Mouse (Mus musculus): ENCODE measurements around the gene Trpm3. TPM values are rescaled to one million over a fixed set of nuclear protein-coding genes. Genes with fewer than 3 reads are reported as not detected.

The Trpm3 gene
- polyA plus RNA-seq (2012; rRNA removed): 0.02 and 0.12 TPM in 2 replicates

- H3K4me1 ChIP-seq (ENCODE audit: control insufficient read depth, insufficient read depth, low read length): no peaks in the 10 kb centered on the region
- TF ChIP-seq POLR2A (IDR thresholded peaks at IDR 0.05; ENCODE audit: borderline replicate concordance, extremely low read depth, low read depth, low read length): no peak
- TF ChIP-seq CTCF (IDR thresholded peaks at IDR 0.05; ENCODE audit: insufficient read depth, low read length): no peak
- H3K4me3 ChIP-seq (replicated peaks; ENCODE audit: extremely low read depth, low read depth, low read length): no peak within 1 kb of the TSS
- 3% methylated on average over 39 of the region's 39 CpGs for WGBS
- peak; percentile 2 for DNase-seq
Observed at GRCm38 (mm10) chr19:22138590-22139421, at the start of gene Trpm3. TSS of gene Trpm3 (plus strand) at chr19:22139046.

GRCm38 (mm10) chr19:22100582-22100981 is 38.3 kb upstream of the Trpm3 start:
- no peak overlapping the region for H3K4me3 ChIP-seq (replicated peaks; ENCODE audit: extremely low read depth, low read depth, low read length)
- no peak for DNase-seq
- 31% methylated on average over 4 of the region's 4 CpGs for WGBS
- peaks cover 2% of the 10 kb centered on the region; the same call in 1 of the 2 replicates for H3K4me1 ChIP-seq (ENCODE audit: control insufficient read depth, insufficient read depth, low read length)
- TF ChIP-seq CTCF (IDR thresholded peaks at IDR 0.05; ENCODE audit: insufficient read depth, low read length) (no peak), POLR2A (IDR thresholded peaks at IDR 0.05; ENCODE audit: borderline replicate concordance, extremely low read depth, low read depth, low read length) (no peak)

- Histone ChIP-seq H3K4me1 (ENCODE audit: control insufficient read depth, insufficient read depth, low read length) (peaks cover 2% of the 10 kb centered on the region; the same call in 1 of the 2 replicates), H3K4me3 (replicated peaks; ENCODE audit: extremely low read depth, low read depth, low read length) (no peak overlapping the region)
- DNase-seq: no peak
- TF ChIP-seq POLR2A (IDR thresholded peaks at IDR 0.05; ENCODE audit: borderline replicate concordance, extremely low read depth, low read depth, low read length) (no peak), CTCF (IDR thresholded peaks at IDR 0.05; ENCODE audit: insufficient read depth, low read length) (no peak)
- 65% methylated on average over 4 of the region's 4 CpGs for WGBS
Observed at GRCm38 (mm10) chr19:22103865-22104264, 35.0 kb upstream of the Trpm3 start.

- 74% methylated on average over 7 of the region's 7 CpGs for WGBS
- TF ChIP-seq CTCF (IDR thresholded peaks at IDR 0.05; ENCODE audit: insufficient read depth, low read length) (no peak), POLR2A (IDR thresholded peaks at IDR 0.05; ENCODE audit: borderline replicate concordance, extremely low read depth, low read depth, low read length) (no peak)
- Histone ChIP-seq H3K4me1 (ENCODE audit: control insufficient read depth, insufficient read depth, low read length) (peaks cover 2% of the 10 kb centered on the region; the same call in 1 of the 2 replicates), H3K4me3 (replicated peaks; ENCODE audit: extremely low read depth, low read depth, low read length) (no peak overlapping the region)
- DNase-seq: no peak
Observed at GRCm38 (mm10) chr19:22104848-22105484, 33.9 kb upstream of the Trpm3 start.

GRCm38 (mm10) chr19:22105648-22106047 is 33.2 kb upstream of the Trpm3 start:
- 52% methylated on average over 2 of the region's 2 CpGs for WGBS
- DNase-seq: no peak
- Histone ChIP-seq H3K4me1 (ENCODE audit: control insufficient read depth, insufficient read depth, low read length) (no peaks in the 10 kb centered on the region), H3K4me3 (replicated peaks; ENCODE audit: extremely low read depth, low read depth, low read length) (no peak overlapping the region)
- no peak for TF ChIP-seq POLR2A (IDR thresholded peaks at IDR 0.05; ENCODE audit: borderline replicate concordance, extremely low read depth, low read depth, low read length)
- no peak for TF ChIP-seq CTCF (IDR thresholded peaks at IDR 0.05; ENCODE audit: insufficient read depth, low read length)

- TF ChIP-seq POLR2A (IDR thresholded peaks at IDR 0.05; ENCODE audit: borderline replicate concordance, extremely low read depth, low read depth, low read length) (no peak), CTCF (IDR thresholded peaks at IDR 0.05; ENCODE audit: insufficient read depth, low read length) (no peak)
- 76% methylated on average over 8 of the region's 8 CpGs for WGBS
- Histone ChIP-seq H3K4me1 (ENCODE audit: control insufficient read depth, insufficient read depth, low read length) (no peaks in the 10 kb centered on the region), H3K4me3 (replicated peaks; ENCODE audit: extremely low read depth, low read depth, low read length) (no peak overlapping the region)
- DNase-seq: no peak
Observed at GRCm38 (mm10) chr19:22108893-22109463, 29.9 kb upstream of the Trpm3 start.

- 75% methylated on average over 2 of the region's 2 CpGs for WGBS
- DNase-seq: no peak
- H3K4me3 ChIP-seq (replicated peaks; ENCODE audit: extremely low read depth, low read depth, low read length): no peak overlapping the region
- TF ChIP-seq POLR2A (IDR thresholded peaks at IDR 0.05; ENCODE audit: borderline replicate concordance, extremely low read depth, low read depth, low read length) (no peak), CTCF (IDR thresholded peaks at IDR 0.05; ENCODE audit: insufficient read depth, low read length) (no peak)
- no peaks in the 10 kb centered on the region for H3K4me1 ChIP-seq (ENCODE audit: control insufficient read depth, insufficient read depth, low read length)
Observed at GRCm38 (mm10) chr19:22120976-22121375, 17.9 kb upstream of the Trpm3 start.

GRCm38 (mm10) chr19:22121631-22122030 is 17.2 kb upstream of the Trpm3 start:
- Histone ChIP-seq H3K4me3 (replicated peaks; ENCODE audit: extremely low read depth, low read depth, low read length) (no peak overlapping the region), H3K4me1 (ENCODE audit: control insufficient read depth, insufficient read depth, low read length) (no peaks in the 10 kb centered on the region)
- TF ChIP-seq POLR2A (IDR thresholded peaks at IDR 0.05; ENCODE audit: borderline replicate concordance, extremely low read depth, low read depth, low read length): no peak
- TF ChIP-seq CTCF (IDR thresholded peaks at IDR 0.05; ENCODE audit: insufficient read depth, low read length): no peak
- 80% methylated on average over 2 of the region's 2 CpGs for WGBS
- DNase-seq: no peak

- no peaks in the 10 kb centered on the region for H3K4me1 ChIP-seq (ENCODE audit: control insufficient read depth, insufficient read depth, low read length)
- no peak for TF ChIP-seq POLR2A (IDR thresholded peaks at IDR 0.05; ENCODE audit: borderline replicate concordance, extremely low read depth, low read depth, low read length)
- TF ChIP-seq CTCF (IDR thresholded peaks at IDR 0.05; ENCODE audit: insufficient read depth, low read length): no peak
- no peak for DNase-seq
- H3K4me3 ChIP-seq (replicated peaks; ENCODE audit: extremely low read depth, low read depth, low read length): no peak overlapping the region
- WGBS: 45% methylated on average over 3 of the region's 3 CpGs
Observed at GRCm38 (mm10) chr19:22132626-22133025, 6.2 kb upstream of the Trpm3 start.

Measured in lung, adult 2 months (tissue).